Mouse (Mus musculus): ENCODE data around the gene Coq2. TPM values are rescaled to one million over a fixed set of nuclear protein-coding genes. Genes with fewer than 3 reads are reported as not detected.
A peak's percentile ranks its signal among the peaks of the same experiment; 100 is the strongest.

Coq2 gene
- total RNA-seq, 1 experiment: 27.4 TPM

DNA sequence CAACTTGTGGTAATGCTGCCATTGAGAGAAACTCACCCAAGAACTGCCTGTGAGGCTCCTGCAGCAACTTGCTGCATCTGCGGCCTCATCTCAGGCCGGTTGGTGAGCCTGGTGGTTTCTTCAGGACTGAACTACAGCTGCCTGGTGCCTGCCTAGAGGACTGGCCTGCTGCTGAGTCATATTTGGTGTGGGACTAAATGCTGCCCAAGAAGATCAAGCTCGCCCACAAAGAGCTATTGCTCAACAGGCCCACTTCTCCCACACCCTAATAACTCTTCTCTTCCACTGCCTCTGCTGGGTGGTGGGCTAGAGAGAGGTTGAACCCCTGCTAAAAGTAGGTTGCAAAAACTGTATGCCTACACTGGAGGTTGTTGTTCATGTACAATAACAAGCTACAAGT is 27.4 kb upstream of the Coq2 start:
- H3K9me3 ChIP-seq (ENCODE audit: control insufficient read depth, insufficient read depth, low read depth, low read length): no peaks in the 10 kb centered on the region
- H3K36me3 ChIP-seq (ENCODE audit: control insufficient read depth, insufficient read depth, low read length, poor library complexity, severe bottlenecking): no peaks in the 10 kb centered on the region
- no peak for DNase-seq (ENCODE audit: low read depth, low spot score)
- in situ Hi-C loops (cut with MboI; ENCODE audit: low sequenced_read_pairs in 2 of 2, unreplicated experiment in 2 of 2): loop anchor here in 1 of 2 experiments (25.0 kb wide), 1 partner anchor 960 kb away; the partner anchor contains the start of gene Nkx6-1
- peaks cover 3 to 5% of the 10 kb centered on the region in 2 experiments; a peak in 2 of 4 replicates for H3K4me1 ChIP-seq (ENCODE audit: control insufficient read depth in 2 of 2, insufficient read depth in 2 of 2, low read length in 2 of 2, poor library complexity in 1 of 2)
- no peak overlapping the region for H3K4me3 ChIP-seq (ENCODE audit: insufficient read depth in 1 of 2, low read depth in 1 of 2, low read length in 2 of 2, poor library complexity in 1 of 2, severe bottlenecking in 1 of 2)
- H3K27ac ChIP-seq (ENCODE audit: insufficient read depth, low read depth, low read length, poor library complexity, severe bottlenecking): no peak overlapping the region
- TF ChIP-seq CHD2 (IDR thresholded peaks at IDR 0.05; ENCODE audit: low read depth, low read length) (no peak), ZC3H11A (IDR thresholded peaks at IDR 0.05; ENCODE audit: borderline replicate concordance, low read depth, low read length) (no peak), MAFK (IDR thresholded peaks at IDR 0.05; ENCODE audit: insufficient read depth, low read depth, low read length) (no peak), HCFC1 (IDR thresholded peaks at IDR 0.05; ENCODE audit: borderline replicate concordance, insufficient read depth, low read length) (no peak), ZNF384 (IDR thresholded peaks at IDR 0.05; ENCODE audit: low read depth, low read length) (no peak)
- H3K9ac ChIP-seq (ENCODE audit: insufficient read depth, low read depth, low read length, poor library complexity, severe bottlenecking): no peak overlapping the region

DNA sequence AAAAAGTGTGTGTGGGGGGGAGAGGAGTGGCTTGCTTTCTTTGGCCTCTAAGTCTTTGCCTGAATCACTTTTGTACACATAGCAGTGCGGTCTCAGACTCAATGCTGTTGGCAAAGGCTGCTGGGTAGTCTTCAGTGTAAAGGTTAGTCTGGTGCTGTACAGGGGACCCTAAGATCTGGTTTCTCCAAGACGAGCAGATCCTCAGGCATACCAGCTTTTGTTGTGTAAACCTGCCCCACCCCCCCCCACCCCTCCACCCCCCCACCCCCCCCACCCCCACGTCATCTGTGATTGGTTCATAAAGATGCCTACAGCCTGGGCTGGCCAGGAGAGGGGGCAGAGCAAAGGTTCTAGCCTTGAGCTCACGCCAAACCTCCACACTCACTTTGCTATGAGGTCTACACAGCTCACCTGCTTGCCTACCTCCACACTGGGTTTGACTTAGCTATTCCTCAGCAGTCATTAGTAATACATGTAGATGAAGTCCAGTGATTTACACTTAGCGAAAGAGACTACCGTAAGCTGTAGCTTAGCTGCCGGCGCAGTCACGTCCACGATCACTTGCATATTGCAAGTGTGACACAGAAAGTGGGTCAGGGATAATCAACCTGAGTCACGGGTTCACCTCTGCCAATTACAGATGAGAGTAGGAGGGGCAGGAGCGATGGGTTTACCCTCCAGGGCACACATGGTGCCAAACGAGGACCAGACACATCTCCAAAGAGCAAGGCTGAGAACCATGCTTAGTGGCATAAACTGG is 26.1 kb upstream of the Coq2 start:
- in situ Hi-C loops (cut with MboI; ENCODE audit: low sequenced_read_pairs in 2 of 2, unreplicated experiment in 2 of 2): loop anchor here in 1 of 2 experiments (25.0 kb wide), 1 partner anchor 961 kb away; the partner anchor contains the start of gene Nkx6-1

DNA sequence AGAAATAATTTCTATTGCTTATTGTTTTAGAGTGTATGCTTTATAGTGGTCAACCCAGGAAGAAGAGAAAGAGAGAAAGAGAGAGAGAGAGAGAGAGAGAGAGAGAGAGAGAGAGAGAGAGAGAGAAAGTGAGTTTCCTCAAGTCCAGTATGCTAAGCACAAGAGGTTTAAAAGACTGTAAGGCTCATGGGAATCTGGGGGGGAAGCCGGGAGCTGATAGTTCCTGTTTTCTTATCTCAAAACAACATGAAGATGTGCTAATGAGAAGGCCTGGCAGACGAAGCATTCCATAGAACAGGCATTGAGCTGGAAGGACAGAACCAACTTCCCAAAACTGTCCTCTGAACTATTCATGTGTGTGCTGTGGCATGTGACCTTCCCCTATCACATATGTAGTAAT is 22.9 kb upstream of the Coq2 start:
- Histone ChIP-seq H3K4me3 (ENCODE audit: insufficient read depth in 1 of 2, low read depth in 1 of 2, low read length in 2 of 2, poor library complexity in 1 of 2, severe bottlenecking in 1 of 2) (no peak overlapping the region), H3K9me3 (ENCODE audit: control insufficient read depth, insufficient read depth, low read depth, low read length) (no peaks in the 10 kb centered on the region), H3K4me1 (ENCODE audit: control insufficient read depth in 2 of 2, insufficient read depth in 2 of 2, low read length in 2 of 2, poor library complexity in 1 of 2) (peaks cover 3 to 5% of the 10 kb centered on the region in 2 experiments; a peak in 2 of 4 replicates), H3K27ac (ENCODE audit: insufficient read depth, low read depth, low read length, poor library complexity, severe bottlenecking) (no peak overlapping the region), H3K36me3 (ENCODE audit: control insufficient read depth, insufficient read depth, low read length, poor library complexity, severe bottlenecking) (no peaks in the 10 kb centered on the region), H3K9ac (ENCODE audit: insufficient read depth, low read depth, low read length, poor library complexity, severe bottlenecking) (no peak overlapping the region)
- TF ChIP-seq ZNF384 (IDR thresholded peaks at IDR 0.05; ENCODE audit: low read depth, low read length) (no peak), CHD2 (IDR thresholded peaks at IDR 0.05; ENCODE audit: low read depth, low read length) (no peak), HCFC1 (IDR thresholded peaks at IDR 0.05; ENCODE audit: borderline replicate concordance, insufficient read depth, low read length) (no peak), MAFK (IDR thresholded peaks at IDR 0.05; ENCODE audit: insufficient read depth, low read depth, low read length) (no peak), ZC3H11A (IDR thresholded peaks at IDR 0.05; ENCODE audit: borderline replicate concordance, low read depth, low read length) (no peak)
- in situ Hi-C loops (cut with MboI; ENCODE audit: low sequenced_read_pairs in 2 of 2, unreplicated experiment in 2 of 2): no loop called here
- DNase-seq (ENCODE audit: low read depth, low spot score): no peak

More for the DNA sequence above, 26.1 kb upstream of the Coq2 start:
- Histone ChIP-seq H3K4me3 (ENCODE audit: insufficient read depth in 1 of 2, low read depth in 1 of 2, low read length in 2 of 2, poor library complexity in 1 of 2, severe bottlenecking in 1 of 2) (peak overlapping the region in 1 of 2 experiments; percentile 23; a peak in 2 of 4 replicates), H3K9me3 (ENCODE audit: control insufficient read depth, insufficient read depth, low read depth, low read length) (no peaks in the 10 kb centered on the region), H3K36me3 (ENCODE audit: control insufficient read depth, insufficient read depth, low read length, poor library complexity, severe bottlenecking) (no peaks in the 10 kb centered on the region), H3K9ac (ENCODE audit: insufficient read depth, low read depth, low read length, poor library complexity, severe bottlenecking) (no peak overlapping the region), H3K4me1 (ENCODE audit: control insufficient read depth in 2 of 2, insufficient read depth in 2 of 2, low read length in 2 of 2, poor library complexity in 1 of 2) (peaks cover 3 to 5% of the 10 kb centered on the region in 2 experiments; a peak in 2 of 4 replicates), H3K27ac (ENCODE audit: insufficient read depth, low read depth, low read length, poor library complexity, severe bottlenecking) (no peak overlapping the region)
- no peak for DNase-seq (ENCODE audit: low read depth, low spot score)
- TF ChIP-seq HCFC1 (IDR thresholded peaks at IDR 0.05; ENCODE audit: borderline replicate concordance, insufficient read depth, low read length) (no peak), ZNF384 (IDR thresholded peaks at IDR 0.05; ENCODE audit: low read depth, low read length) (no peak), CHD2 (IDR thresholded peaks at IDR 0.05; ENCODE audit: low read depth, low read length) (no peak), MAFK (IDR thresholded peaks at IDR 0.05; ENCODE audit: insufficient read depth, low read depth, low read length) (no peak)

DNA sequence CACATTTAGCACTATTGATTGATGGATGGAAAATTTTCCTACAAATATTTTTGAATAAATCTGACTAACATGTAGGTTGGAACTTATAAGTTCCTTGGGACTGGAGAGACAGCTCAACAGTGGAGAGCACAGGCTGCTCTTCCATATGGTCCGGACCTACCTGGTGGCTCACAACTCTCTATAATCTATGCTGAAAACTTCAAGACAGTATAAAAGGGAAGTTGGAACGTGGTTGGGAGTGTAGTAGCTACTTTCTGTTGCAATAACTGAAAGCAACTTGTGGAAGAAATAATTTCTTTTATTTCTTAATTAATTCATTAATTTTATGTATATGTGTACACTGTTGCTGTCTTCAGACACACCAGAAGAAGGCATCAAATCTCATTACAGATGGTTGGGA is 22.5 kb upstream of the Coq2 start:
- Histone ChIP-seq H3K4me1 (ENCODE audit: control insufficient read depth in 2 of 2, insufficient read depth in 2 of 2, low read length in 2 of 2, poor library complexity in 1 of 2) (peaks cover 3 to 5% of the 10 kb centered on the region in 2 experiments; a peak in 2 of 4 replicates), H3K36me3 (ENCODE audit: control insufficient read depth, insufficient read depth, low read length, poor library complexity, severe bottlenecking) (no peaks in the 10 kb centered on the region), H3K9me3 (ENCODE audit: control insufficient read depth, insufficient read depth, low read depth, low read length) (no peaks in the 10 kb centered on the region), H3K9ac (ENCODE audit: insufficient read depth, low read depth, low read length, poor library complexity, severe bottlenecking) (no peak overlapping the region), H3K4me3 (ENCODE audit: insufficient read depth in 1 of 2, low read depth in 1 of 2, low read length in 2 of 2, poor library complexity in 1 of 2, severe bottlenecking in 1 of 2) (no peak overlapping the region), H3K27ac (ENCODE audit: insufficient read depth, low read depth, low read length, poor library complexity, severe bottlenecking) (no peak overlapping the region)
- in situ Hi-C loops (cut with MboI; ENCODE audit: low sequenced_read_pairs in 2 of 2, unreplicated experiment in 2 of 2): no loop called here
- DNase-seq (ENCODE audit: low read depth, low spot score): no peak
- TF ChIP-seq CHD2 (IDR thresholded peaks at IDR 0.05; ENCODE audit: low read depth, low read length) (no peak), MAFK (IDR thresholded peaks at IDR 0.05; ENCODE audit: insufficient read depth, low read depth, low read length) (no peak), HCFC1 (IDR thresholded peaks at IDR 0.05; ENCODE audit: borderline replicate concordance, insufficient read depth, low read length) (no peak), ZNF384 (IDR thresholded peaks at IDR 0.05; ENCODE audit: low read depth, low read length) (no peak), ZC3H11A (IDR thresholded peaks at IDR 0.05; ENCODE audit: borderline replicate concordance, low read depth, low read length) (no peak)
